Mouse (Mus musculus) adrenal gland (tissue): ENCODE results near the gene Agrp.

ENCODE experiments used
- intact Hi-C: fragments of 180-260 bp; cut with DNase I; formaldehyde crosslinking; loops from one replicate; pipeline ENCODE4 v1.15.1; 2025

The Agrp gene

DNA sequence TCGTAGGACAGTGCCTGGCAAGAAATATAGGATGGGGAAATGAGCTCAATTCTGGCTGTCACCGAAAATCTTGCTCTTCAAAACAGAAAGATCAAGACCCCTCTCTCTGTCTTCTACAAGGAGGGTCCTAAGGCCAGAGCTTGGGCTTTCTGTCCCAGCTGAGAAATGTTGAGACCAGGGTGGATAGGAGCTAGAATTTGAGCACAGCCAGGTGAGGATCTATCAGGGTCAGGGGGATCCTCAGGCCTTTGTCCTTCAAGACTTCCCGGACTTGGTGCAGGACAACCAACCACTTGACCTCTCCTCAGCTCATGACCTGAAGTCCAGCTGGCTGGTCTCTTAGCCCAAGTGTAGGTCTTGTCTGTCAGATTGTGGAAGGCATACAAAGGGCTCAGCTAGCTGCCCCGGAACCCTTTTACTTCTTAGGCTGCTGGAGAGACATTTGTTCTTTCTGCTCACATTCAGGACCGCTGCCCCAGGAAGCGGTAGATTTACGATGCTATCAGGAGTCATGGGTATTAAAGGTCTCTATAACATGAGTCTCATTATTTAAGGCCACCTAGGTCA is 13.4 kb downstream of the Agrp start:
- intact Hi-C loops: loop anchor here (5.0 kb wide), 1 partner anchor 64 kb away; the partner anchor contains the start of gene Carmil2

DNA sequence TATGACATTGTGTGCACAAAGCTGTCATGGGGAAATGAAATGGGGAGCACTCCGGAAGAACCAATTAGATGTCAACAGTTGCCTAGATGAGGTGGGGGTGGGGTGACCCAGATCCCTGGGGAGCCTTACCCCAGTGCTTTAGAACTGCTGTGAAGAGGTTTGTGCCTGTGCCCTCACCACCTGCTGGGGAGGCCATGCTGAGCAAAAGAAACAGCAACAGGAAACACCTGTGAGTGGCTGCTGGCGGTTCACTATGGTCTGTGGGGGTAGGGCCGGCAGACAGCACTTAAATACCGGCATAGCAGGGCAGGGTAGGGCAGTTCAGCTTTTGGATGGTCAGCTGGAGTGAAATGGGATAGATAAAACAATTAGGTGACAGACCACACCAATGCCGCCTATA is 14.1 kb downstream of the Agrp start:
- intact Hi-C loops: loop anchor here (5.0 kb wide), 1 partner anchor 64 kb away; the partner anchor contains the start of gene Carmil2

DNA sequence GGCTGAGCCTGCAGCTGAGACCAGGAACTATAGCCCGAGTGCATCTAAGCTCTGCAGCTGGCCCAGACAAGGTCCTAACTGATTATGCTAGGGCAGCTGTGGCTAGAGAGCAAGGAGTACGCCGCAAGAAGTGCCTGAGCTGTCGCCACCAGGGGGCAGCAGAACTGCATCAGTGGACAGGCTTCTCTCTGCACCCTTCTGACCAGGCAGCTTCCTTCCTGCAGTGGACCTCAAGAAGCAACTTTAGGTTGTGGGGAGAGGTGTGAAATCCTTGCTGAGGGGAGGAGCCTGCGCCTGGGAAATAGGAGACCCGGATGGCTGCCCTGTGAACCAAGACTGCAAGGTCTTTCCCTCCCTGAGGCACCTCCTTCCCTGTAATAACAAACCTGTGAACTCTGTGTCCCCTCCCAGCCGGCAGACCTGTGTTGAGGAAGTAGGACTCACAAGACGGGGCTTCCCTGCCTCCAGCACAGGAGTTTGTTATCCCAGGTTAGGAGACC is 14.7 kb downstream of the Agrp start:
- intact Hi-C loops: loop anchor here (5.0 kb wide), 1 partner anchor 65 kb away; the partner anchor contains the start of gene Carmil2

DNA sequence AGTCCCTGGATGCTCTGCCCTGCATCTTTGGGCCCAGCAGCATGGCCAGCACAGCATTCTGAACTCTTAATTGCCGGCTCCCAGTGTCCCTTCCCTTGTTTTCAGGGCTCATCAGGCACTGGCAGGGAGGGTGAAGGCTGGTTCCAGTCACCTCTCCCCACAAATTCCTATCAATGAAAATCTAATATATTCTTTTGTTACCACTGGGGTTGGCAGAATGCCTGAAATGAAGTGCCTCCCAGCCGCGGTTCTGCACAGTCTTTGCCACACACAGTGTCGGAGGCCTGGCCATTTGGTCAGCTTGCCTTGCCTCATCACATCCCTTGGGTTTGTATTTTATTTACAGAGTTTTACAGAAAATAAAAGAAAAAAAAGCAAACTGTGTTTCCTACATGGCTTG is 15.4 kb downstream of the Agrp start:
- intact Hi-C loops: loop anchor here (5.0 kb wide), 1 partner anchor 65 kb away; the partner anchor contains the start of gene Carmil2

DNA sequence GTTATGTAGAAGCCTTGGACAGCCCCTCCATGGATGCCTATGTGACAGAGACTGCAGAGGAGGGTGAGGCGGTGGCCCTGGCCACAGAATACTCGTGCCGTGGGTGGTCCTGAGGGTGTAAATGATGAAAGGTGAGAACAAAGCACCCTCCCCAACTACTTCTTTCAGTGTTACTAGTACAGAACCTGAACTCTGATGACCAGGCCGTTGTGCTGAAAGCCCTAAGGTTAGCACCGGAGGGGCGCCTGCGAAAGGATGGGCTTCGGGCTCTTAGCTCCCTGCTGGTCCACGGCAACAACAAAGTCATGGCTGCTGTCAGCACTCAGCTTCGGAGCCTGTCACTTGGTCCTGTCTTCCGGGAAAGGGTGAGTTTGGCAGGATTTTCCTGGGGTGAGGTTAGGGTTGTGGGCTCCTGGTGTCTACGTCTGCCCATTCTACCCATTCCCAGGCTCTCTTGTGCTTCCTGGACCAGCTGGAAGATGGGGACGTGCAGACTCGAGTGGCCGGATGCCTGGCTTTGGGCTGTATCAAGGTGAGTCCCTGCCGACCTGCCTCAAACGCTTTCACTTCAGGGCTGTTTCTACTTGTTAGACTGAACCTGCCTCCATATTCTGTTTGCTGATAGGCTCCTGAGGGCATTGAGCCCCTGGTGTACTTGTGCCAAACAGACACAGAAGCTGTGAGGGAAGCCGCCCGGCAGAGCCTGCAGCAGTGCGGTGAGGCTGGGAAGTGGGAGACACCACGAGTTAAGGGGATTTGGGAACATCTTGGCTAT is 16.1 kb downstream of the Agrp start:
- intact Hi-C loops: loop anchor here (5.0 kb wide), 1 partner anchor 66 kb away; the partner anchor contains the start of gene Carmil2

DNA sequence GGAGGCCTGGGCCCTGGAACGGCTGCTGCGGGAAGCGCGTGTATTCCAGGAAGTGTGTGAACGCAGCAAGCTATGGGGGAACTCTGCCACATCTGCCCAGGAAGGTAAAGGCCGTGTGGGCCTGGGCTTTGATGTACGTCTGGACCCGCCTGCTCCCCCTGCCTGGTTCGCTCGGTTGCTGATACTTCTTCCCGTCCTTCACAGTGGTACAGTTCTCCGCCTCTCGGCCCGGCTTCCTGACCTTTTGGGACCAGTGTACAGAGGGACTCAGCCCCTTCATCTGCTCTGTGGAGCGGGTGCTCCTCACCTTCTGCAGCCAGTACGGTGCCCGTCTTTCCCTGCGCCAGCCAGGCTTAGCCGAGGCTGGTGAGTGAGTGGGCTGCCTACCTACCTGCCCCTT is 17.0 kb downstream of the Agrp start:
- intact Hi-C loops: loop anchor here (5.0 kb wide), 1 partner anchor 67 kb away; the partner anchor contains the start of gene Carmil2

DNA sequence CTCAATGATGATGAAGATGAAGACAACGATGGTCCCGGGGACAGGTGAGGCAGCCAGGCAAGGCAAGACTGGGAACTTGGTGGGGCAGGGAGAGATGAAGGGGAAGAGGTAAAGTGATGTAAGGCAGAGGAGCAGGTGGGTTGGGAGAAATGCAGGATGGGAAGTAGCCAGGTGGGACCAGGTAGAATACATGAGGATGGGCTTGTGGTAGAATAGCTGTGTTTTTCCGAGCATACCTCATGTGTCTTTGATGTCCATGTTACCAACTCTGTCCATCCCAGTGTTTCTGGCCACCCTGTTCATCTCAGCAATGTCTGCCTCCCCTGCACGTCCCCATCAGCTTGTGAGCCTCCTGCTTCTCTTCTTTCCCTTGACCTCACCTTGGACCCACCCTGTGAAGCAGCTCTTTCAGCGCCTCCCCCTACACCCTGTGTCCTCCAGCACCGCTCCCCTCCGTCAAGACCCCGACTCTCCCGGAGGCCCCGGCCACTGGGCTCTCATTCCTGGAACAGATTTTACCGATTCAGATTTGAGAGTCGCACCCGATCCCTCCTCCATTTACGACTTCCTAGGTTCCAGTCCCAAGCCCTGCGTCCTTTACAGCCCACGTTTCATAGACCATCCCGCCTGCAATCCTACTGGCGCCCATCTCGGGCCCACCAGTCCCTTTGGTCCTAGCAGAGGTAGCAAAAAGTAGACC is 18.2 kb downstream of the Agrp start:
- intact Hi-C loops: no loop called here

DNA sequence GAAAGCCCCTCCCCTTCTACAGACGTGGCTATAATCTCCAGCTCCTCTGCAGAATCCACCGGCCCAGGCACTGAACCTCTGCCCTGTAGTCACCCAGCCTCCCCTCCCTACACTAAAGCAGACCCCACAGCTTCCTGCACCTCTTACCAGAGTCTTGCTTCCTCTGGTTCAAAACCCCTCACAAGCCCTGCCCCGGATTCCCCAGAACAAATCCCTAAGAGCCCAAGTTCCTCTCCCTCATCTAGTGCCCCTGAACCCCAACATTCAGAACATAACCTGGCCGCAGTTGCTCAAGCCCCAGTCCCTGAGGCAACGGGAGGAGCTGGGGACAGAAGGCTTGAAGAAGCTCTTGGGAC is 18.9 kb downstream of the Agrp start:
- intact Hi-C loops: no loop called here

DNA sequence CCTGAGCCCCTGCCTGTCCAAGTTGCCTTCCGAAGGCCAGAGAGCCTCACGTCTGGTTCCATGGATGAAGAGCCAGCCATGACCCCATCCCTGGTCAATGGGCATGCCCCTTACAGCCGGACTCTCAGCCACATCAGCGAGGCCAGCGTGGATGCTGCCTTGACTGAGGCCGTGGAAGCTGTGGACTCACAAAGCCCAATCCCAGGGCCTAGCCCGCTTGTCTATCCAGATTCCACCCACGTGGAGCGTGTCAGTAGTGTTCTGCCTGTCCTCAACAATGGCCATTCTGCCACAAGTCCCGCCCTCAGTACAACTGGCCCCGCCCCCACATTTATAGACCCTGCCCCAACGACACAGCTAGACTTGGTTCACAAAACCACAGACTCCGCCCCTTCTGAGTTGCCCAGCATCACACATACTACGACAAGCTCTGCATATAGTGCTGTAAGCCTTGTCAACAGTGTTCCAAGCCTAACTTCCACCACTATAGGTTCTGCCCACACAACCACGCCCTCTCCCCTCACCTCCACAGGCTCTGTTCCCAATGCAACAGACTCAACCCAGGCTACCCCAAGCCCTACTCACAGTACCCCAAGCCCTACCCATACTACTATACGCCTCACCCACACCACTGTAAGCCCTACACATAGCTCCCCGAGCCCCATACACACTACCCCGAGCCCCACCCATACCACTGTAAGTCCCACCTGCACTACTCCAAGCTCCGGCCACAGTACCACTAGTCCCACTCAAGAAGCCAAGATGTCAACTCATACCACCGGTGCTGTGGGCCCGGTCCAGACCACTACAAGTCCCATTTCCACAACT is 19.5 kb downstream of the Agrp start:
- intact Hi-C loops: no loop called here

DNA sequence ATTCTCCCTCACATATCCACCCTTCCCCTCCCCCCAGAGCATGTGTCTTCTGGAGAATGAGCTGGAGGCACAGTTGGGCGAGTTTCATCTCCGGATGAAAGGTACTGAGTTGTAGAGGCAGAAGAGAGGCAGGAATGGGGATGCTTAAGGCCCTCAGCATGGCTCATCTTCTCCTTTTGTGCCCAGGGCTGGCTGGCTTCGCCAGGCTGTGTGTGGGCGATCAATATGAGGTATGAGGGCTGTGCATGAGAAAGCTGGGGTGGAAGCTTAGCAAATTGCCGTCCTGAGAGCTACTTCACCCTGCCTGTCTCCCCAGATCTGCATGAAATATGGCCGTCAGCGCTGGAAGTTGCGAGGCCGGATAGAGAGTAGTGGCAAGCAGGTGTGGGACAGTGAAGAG is 21.3 kb downstream of the Agrp start:
- intact Hi-C loops: no loop called here

DNA sequence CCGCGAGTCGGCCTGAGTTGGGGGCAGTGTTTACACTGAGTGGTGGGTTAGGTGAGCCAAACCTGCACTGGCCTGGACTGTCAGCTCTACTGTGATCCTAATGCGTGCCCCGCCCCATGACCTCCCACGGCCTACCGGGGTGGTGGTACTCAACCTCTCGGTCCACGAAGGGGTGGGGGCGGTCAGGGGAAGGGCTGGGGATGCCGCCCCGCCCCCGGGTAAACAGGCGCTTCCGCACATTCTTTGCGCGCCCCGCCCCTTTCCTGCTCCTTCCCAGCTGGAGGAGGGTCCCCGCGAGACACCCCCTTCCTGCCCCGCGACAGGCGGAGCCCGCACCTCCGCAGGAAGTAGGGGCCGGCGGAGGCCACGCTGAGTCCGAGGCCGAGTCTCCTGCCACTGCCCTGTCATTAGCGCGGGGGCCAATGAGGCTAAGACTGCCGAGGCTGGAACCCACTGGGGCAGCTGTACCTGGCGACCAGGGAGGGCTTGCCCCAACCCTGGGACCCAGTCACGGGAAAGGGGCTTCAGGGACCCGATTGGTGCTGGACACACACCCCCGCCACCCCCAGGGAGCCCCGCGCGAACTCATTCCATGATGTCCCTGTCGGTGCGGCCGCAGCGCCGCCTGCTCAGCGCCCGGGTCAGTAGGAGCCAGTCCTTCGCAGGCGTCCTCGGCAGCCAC is 23.2 kb downstream of the Agrp start:
- intact Hi-C loops: no loop called here

DNA sequence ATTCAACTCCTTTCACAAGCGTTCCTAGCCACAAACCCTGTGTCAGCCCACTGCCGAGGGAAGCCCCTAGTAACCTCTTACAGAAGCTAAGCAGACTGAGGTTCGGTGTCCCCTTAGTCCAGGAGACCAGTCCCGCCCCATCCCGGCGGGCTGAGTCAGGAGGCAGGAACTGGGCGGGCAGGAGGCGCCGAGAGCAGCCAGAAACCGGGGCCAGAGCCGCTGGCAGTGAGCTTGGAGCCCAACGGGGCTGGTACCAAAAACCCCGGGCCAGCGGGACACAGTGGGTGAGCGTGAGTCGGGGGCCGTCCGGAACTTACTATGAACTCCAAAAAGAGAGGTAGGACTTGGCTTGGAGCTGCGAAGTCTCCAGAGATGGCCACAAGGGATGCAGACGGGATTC is 24.2 kb downstream of the Agrp start:
- intact Hi-C loops: no loop called here

DNA sequence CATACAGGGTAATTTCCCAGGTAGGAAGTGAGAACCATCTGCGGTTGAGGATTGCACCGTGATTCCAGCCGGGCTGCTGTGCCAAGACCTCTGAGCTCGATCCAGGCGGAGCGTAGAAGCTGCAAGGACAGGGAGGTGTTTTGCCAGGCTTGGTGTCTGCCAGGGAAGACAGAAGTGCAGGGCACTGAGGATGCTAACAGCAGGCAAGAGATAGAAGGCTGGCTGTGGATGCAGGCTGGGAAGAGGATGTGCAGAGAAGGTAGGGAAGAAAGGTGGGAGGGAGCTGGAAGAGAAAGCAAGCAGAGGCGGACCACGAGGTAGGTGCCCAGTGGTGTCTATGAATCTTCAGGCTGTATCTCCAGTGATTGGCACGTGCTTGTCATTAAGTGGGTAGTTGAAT is 25.4 kb downstream of the Agrp start:
- intact Hi-C loops: no loop called here

DNA sequence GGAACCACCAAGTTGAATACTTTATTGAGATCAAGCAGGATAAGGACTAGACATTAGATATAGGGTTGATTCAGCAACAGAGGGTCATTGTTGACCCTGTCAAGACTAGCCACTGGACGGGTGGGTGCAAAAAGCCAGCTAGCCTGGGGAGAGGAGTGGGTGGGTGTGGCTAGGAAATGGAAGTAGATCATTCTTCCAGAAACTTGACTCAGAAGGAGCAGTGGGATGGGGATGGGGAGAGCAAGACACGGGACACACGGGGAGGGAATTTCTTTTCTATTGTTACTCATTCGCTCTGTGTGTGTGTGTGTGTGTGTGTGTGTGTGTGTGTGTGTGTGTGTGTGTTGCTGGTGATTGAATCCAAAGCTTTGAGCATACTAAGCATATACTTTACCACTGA is 27.4 kb downstream of the Agrp start:
- intact Hi-C loops: no loop called here

DNA sequence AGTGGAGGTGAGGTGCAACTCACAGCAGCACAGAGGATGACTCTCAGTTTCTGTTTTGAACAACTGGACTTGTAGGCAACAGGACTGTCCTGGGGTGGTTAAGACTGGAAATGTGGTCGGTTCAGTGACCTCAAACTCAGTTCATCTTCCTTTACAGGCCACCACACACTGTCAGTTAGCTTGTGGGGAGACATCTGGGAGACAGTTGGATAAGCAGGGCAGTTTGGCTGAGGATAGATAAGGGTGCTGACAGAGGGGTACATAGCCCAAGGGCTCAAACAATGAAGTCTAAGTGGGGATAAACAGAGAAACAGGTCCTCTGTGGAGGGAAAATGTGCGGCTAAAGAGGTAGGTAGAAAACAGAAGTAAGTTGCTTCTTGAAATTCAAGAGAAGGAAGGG is 27.8 kb downstream of the Agrp start:
- intact Hi-C loops: no loop called here

DNA sequence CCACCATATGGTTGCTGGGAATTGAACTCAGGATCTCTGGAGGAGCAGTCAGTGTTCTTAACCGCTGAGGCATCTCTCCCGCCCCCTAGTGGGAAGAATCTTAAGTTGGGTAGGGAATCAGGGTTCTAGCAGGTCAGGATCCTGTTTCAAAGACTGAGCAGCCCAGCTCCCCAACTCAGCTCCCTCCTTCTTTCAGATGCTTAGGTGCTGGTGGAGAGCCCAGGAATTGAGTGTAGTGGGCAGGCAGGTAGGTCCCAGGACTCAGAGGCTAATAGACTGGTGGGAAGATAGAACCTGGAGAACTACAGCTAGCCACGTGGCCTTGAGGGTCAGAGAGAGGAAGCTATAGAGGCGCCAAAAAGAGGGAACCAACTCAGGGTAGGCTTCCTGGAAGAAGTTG is 29.5 kb downstream of the Agrp start:
- intact Hi-C loops: no loop called here

DNA sequence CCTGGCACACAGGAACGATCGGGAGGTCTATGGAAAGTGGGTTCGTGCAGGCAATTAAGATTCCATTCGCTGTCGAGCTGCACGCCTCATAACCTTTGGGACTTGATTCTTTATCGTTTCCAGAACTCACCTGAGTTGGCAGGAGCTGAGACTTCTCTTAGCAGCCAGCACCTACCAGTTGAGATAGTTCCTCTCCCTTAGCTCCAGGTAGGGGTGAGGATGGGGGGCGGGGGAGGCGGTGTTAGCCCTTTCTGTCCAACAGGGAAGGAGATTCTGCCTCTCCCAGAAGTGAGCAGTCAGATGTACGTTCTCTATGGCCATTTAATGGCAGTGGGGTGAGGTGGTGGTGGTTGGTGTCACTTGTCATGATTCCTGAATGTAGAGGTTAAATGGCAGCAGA is 30.1 kb downstream of the Agrp start:
- intact Hi-C loops: no loop called here

DNA sequence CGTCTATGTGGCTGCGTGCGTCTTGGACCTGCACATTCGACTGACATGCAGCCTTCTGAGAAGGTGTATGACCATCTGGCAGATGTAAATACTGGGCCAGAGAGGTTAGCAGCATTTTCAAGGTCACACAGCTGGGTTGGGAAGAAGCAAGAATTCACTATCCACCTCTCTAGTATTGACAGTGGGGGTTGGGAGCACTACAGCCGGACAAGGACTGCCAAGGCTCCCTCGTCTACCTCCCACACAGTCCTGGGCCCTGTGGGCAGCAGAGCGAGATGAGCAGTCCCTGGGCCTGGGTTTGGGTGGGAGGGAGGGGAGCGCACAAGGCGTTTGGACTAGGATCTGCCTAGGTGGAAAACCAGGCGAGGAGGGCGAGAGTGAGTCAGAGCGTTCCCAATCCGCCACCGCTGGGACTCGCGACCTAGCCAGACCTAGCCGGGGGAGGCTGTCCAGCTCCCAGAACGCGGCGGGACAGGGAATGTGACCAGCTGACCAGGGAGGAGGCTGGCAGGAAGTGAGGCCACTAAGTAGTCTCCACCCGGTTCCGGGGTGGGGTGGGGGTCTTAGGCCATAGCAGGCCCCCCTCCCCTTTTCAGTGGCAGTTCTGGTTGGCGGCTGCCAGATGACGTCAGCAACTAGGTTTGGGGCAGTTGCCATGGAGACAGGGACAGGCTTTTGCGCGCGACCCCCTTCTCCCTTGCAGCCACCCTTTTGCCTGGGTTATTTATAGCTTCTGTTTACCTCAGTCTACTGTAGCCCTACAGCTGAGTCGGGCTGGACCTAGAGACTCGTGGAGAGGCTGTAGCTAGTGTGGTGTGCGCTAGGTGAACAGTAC is 30.8 kb downstream of the Agrp start:
- intact Hi-C loops: no loop called here

DNA sequence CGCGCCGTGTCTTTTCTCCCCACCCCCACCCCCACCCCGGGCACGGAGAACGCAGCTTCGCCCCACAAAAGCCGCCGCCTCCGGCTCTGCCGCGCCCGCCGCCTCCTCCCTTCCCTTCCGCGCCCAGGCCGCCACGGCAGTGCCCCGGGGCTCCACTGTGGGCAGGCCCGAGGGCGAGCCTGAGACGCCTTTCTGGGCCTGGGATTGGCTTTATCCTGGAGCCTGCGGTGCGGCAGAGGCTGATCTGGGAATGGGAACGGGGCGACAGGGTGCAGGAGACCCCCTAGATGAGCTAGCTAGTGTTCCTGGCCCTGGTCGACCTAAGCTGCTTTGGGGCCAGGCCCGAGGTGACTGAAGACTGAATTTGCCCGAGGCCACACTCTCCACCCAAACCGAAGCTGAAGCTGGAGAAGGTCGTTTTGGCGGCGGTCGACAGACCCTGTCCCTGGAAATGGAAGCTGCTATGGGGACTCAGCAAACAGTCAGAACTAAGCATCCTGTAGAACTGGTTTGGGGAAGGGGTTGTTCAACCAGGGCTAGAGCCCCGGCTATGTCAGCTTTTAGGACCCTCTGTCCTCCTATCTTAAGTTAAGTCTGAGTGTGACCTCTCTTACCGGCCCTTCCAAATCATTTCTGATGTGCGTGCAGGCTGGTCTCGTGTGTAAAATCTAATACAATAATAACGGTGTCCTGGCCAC is 31.6 kb downstream of the Agrp start:
- intact Hi-C loops: no loop called here
